Mouse (Mus musculus): Measurements from ENCODE around the gene AW011738. TPM values are rescaled to one million over a fixed set of nuclear protein-coding genes. Genes with fewer than 3 reads are reported as not detected.
A peak's percentile ranks its signal among the peaks of the same experiment; 100 is the strongest.

Gene AW011738
- 1.9 and 2.9 TPM in 2 replicates for polyA plus RNA-seq (2012; rRNA removed)

- WGBS = under 1% methylated on average over 39 of the region's 39 CpGs
- DNase-seq (ENCODE audit: low read depth, low spot score) = no peak
Measured at GRCm38 (mm10) chr4:156203001-156203412, at the start of gene AW011738. Gene AW011738 (plus strand): TSS chr4:156203304.

- no peak for DNase-seq (ENCODE audit: low read depth, low spot score)
Measured at GRCm38 (mm10) chr4:156154771-156155170, 48.3 kb upstream of the AW011738 start.

GRCm38 (mm10) chr4:156166477-156166876 lies 36.6 kb upstream of the AW011738 start:
- no peak for DNase-seq (ENCODE audit: low read depth, low spot score)
- 89% methylated on average over 9 of the region's 9 CpGs for WGBS

More at GRCm38 (mm10) chr4:156154771-156155170, 48.3 kb upstream of the AW011738 start:
- WGBS = 91% methylated on average over 3 of the region's 3 CpGs

DNA sequence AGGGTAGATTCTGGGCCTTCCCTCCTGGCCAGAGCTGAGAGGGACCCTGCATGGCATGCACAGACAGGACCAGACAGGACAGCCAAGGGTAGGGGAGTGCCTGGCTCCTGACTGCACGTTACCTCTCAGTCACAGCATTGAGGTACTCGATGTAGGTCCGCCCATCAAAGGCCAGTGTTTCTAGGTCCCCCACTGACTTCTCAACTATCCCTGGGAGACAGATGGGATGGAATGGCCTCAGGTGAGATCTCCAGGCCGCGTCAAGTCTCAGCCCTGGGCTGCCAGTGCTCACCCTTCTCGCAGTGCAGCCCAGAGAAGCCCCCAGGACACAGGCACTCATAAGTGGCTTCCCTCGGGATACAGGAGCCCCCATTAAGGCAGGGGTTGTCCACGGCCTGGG lies 34.5 kb upstream of the AW011738 start:
- WGBS = 94% methylated on average over 8 of the region's 8 CpGs

GRCm38 (mm10) chr4:156169129-156169528 lies 34.0 kb upstream of the AW011738 start:
- 96% methylated on average over 10 of the region's 10 CpGs for WGBS

More for the DNA sequence above, 34.5 kb upstream of the AW011738 start:
- no peak for DNase-seq (ENCODE audit: low read depth, low spot score)

GRCm38 (mm10) chr4:156171828-156172227 lies 31.3 kb upstream of the AW011738 start:
- 93% methylated on average over 11 of the region's 11 CpGs for WGBS
- no peak for DNase-seq (ENCODE audit: low read depth, low spot score)

More at GRCm38 (mm10) chr4:156169129-156169528, 34.0 kb upstream of the AW011738 start:
- no peak for DNase-seq (ENCODE audit: low read depth, low spot score)

DNA sequence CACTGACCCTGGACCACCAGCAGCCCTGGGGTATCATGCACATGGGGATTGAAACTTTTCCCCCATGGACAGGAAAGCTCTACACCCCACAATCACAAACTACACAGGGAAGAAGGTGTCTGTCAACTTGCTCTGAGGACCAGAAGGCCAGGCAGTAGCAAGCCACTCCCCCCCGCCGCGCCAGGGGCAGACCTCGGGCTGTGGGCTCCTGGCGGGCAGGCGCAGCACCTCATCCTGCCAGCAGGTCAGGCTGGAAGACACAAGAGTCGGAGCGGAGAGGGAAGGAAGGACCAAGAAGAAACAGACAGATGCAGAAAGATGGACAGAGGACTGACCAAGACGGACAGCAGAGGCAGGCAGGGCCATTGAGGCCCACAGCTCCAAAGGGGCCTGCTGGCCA lies 25.5 kb upstream of the AW011738 start:
- DNase-seq (ENCODE audit: low read depth, low spot score) = no peak
- WGBS = 88% methylated on average over 9 of the region's 9 CpGs

GRCm38 (mm10) chr4:156183747-156184146 lies 19.4 kb upstream of the AW011738 start:
- no peak for DNase-seq (ENCODE audit: low read depth, low spot score)
- WGBS = 82% methylated on average over 5 of the region's 5 CpGs

GRCm38 (mm10) chr4:156184291-156184954 lies 18.7 kb upstream of the AW011738 start:
- DNase-seq (ENCODE audit: low read depth, low spot score) = no peak
- 84% methylated on average over 7 of the region's 7 CpGs for WGBS

- 93% methylated on average over 13 of the region's 13 CpGs for WGBS
- no peak for DNase-seq (ENCODE audit: low read depth, low spot score)
Measured at GRCm38 (mm10) chr4:156185456-156185949, 17.6 kb upstream of the AW011738 start.

DNA sequence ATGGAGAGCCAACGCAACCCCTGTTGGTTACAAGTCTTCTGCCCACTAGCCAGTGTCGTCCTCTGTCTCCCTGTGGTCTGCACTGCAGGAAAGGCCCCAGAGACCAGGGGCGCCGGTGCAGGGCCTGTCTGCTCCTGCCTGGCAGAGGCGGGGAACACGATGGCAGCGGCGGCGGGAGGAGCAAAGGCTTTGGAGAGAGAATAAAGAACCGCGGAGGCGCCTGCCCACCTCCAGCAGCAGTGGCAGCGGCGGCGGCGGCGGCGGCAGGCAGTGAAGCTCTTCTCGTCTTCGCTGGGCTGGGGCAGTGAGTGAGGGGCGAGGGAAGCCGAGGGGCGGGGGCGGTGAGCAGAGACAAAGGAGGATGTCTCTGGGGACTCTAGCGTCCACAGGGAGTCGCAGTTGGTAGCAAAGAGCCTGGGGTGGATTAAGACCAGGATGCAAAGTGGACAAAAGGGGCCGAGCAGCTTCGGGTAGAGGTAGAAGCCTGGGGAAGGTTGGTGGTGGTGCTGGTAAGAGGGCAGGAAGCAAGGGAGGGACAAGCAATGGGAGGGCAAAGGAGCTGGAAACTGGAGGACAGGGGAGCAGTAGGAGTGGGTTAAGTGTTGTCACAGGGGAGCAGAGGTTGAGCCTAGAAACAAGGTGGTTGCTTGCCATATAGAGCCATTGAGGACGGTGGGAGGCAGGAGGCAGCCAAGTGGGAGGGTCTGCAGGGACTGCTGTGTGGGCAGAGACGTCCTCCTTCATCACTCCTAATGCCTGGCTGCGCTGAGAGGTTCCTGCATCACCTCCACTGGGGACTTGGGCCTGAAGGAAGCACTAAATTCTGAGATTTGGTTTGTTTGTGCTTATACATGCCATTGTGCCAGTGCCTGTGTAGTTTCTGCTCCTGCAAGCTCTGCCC lies 16.9 kb upstream of the AW011738 start:
- DNase-seq (ENCODE audit: low read depth, low spot score) = no peak
- 71% methylated on average over 31 of the region's 31 CpGs for WGBS

DNA sequence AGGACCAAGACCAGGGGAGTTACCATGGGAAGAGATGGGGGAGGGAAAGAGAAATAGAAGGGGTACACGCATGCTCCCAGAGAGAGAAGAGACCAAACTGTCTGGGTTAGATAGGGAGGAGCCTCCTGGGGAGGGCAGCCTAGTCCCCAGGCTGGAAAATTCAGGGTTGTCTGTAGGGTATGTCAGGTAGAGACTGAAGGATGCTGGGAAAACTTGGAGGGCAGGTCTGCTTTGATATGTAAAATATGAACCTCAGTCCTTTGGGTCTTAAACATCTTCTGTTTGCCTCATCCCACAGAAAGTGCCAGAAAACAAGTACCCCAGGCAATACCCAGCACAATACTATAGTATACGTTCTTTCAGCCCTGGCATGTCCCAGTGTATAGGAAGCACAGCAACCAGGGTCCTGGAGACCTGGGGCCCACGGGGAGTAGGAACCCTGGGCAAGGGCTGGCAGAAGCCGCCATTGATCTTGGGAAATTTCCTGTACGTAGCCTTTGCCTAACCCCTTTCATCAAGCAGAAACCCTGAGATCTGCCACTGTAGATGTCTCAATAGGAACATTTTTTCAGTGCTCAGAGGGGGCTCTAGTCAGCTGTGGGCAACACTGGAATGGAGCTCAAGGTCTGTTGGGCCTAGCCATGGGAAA lies 14.8 kb upstream of the AW011738 start:
- WGBS = 90% methylated on average over 5 of the region's 5 CpGs
- no peak for DNase-seq (ENCODE audit: low read depth, low spot score)

GRCm38 (mm10) chr4:156188811-156189323 lies 14.2 kb upstream of the AW011738 start:
- WGBS = 47% methylated on average over 6 of the region's 6 CpGs
- no peak for DNase-seq (ENCODE audit: low read depth, low spot score)

GRCm38 (mm10) chr4:156192421-156193199 lies 10.5 kb upstream of the AW011738 start:
- DNase-seq (ENCODE audit: low read depth, low spot score) = peak; percentile 52

DNA sequence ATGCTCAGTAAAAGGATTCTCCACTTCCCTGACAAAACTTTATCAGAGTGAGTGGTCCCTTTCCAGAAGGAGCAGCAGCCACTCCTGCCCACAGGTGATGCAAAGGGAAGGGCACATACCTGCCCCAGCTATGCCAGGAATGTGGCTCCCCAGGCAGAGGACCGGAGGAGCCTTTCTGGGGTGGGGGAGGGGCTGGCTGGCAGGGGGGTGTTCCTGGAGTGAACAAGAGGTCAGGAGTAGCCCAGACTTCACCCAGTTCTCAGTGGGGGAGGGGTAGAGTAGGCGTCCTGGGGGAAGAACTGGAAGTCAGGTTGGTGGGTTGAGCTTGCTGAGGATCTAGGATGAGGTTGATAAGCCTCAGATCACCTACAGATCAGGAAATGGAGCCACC lies 9.9 kb upstream of the AW011738 start:
- no peak for DNase-seq (ENCODE audit: low read depth, low spot score)
- WGBS = 42% methylated on average over 2 of the region's 2 CpGs

More at GRCm38 (mm10) chr4:156192421-156193199, 10.5 kb upstream of the AW011738 start:
- 32% methylated on average over 8 of the region's 8 CpGs for WGBS

GRCm38 (mm10) chr4:156193906-156194305 lies 9.2 kb upstream of the AW011738 start:
- WGBS = 90% methylated on average over 5 of the region's 5 CpGs
- DNase-seq (ENCODE audit: low read depth, low spot score) = no peak

DNA sequence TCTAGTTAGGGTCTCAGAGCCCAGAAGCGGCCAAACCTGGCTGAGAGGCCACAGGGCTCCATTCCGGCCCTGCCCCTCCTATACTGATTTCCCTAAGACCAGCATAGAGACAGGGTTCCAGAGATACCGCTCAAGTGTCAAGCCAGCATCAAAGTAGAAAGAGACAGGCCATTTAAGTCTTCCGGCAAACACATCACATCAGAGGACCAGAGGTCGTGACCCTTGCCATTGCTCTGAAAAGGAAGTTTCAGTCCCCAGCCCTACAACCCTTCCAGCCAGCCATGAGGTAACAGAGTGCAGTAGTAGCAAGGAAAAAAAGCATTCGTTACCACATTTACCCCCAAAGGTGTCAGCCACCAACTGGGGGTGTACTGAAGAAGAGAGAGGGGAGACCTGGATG lies 8.8 kb upstream of the AW011738 start:
- WGBS = 88% methylated on average over 6 of the region's 6 CpGs
- no peak for DNase-seq (ENCODE audit: low read depth, low spot score)

DNA sequence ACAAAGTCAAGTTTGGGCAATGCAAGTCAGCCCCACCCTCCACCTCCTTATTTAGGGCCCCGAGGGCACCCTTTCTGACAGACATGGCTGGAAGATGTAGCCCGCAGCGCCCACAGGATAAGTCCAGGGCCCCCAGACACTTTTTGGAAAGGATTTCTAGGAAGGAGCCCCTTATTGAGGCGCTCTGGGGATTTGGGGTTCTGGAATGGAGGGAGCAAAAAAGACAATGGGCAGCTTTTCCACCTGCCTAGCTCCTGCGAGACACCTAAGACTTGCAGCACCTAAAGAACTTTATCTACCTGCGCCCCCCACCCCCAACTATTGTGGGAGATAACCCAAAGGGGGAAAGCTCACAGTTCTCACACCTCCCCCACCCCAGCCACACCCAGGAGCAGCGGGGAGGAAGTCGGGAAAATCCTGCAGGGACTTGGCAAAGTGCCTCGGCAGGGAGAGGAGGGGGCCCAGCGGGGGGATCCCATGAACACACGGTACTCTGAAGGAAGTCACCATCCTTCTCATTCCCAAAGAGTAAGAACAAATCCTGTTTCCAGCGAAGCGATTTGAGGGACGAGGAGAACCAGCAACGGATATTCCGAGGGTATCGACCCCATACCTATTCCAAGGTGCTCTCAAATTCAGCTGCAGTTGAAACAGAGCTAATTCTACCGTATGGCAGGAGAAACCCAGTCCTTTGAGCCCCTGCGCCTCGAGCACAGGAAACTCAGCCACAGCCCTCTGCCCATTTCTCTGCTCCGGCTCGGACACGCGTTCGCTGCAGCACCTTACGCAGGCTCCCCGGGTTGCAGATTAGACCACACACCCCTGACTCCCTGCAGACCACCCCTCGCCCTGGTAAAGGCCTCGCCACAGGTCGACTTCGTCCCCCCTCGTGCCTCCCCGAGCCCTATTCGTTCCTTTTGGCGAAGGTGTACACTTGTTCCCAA lies 6.9 kb upstream of the AW011738 start:
- WGBS = 10% methylated on average over 35 of the region's 35 CpGs
- DNase-seq (ENCODE audit: low read depth, low spot score) = no peak

Data from large intestine, adult 2 months (tissue).